Mouse (Mus musculus) small intestine, adult 10 weeks (tissue): ENCODE measurements around the gene Gm4216. TPM values are rescaled to one million over a fixed set of nuclear protein-coding genes. Genes with fewer than 3 reads are reported as not detected.

Experiments
- polyA plus RNA-seq: library from polyadenylated mRNA; stranded (reverse); fragments of 350-450 nt; fragmentation: Illumina TruSeq; extraction: RNeasy Lipid Tissue Mini Kit (QIAGEN cat#74804); gene quantifications from one replicate; pipeline ENCODE4 v1.2.3, GENCODE M21; 2014; ENCODE audit warnings: low replicate concordance

Gm4216 gene
- not detected for polyA plus RNA-seq

DNA sequence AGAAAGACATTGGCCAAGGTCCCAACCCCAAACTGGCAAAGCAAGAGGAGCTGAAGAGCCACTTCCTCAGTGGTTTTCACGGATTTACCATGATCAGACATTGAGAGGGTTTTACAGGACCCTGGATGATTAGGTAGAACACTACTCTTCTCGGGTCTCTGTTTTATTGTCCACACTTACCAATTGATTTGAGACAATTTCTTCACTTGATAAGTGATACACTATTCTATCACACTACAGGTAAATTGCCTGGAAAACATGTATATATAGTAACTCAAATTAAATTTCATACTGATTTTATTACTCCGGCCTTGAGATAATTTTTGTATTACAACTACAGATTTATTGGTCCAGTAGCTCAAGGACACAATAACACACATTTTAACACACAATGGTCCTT, at the start of gene Gm4216:
Gene Gm4216, minus strand, starts transcription at position 101 of the 400 bp plus-strand sequence.

DNA sequence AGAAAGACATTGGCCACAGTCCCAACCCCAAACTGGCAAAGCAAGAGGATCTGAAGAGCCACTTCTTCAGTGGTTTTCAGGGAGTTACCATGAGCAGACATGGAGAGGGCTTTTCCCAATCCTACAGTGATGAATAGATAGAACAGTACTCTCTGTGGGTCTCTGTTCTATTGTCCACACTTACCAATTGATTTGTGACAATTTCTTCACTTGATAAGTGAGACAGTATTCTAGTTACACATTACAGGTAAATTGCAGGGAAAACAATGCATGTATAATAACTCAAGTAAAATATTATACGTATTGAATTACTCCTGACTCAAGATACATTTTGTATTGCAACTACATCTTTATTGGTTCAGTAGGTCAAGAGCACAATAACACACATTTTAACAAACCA, 47.6 kb upstream of the Gm4216 start, which contains the start of gene Gm8720:
Gene Gm8720, minus strand, starts transcription at position 101 of the 400 bp plus-strand sequence.

GRCm38 (mm10) chr7:23055240-23055639, 35.5 kb upstream of the Gm4216 start, which contains the start of gene Vmn1r163:
Vmn1r163 (plus strand) TSS chr7:23055540.

GRCm38 (mm10) chr7:22984573-22984972, 35.1 kb downstream of the Gm4216 start, which contains the start of gene Gm4214:
Gm4214 (minus strand) TSS chr7:22984673.

Other genes with a start within 250 kb of the Gm4216 start
- not detected for gene Vmn1r158, start 229.1 kb downstream of the Gm4216 start, polyA plus RNA-seq
- not detected for gene Vmn1r159, start 176.3 kb downstream of the Gm4216 start, polyA plus RNA-seq
- gene Vmn1r160, start 148.7 kb downstream of the Gm4216 start, polyA plus RNA-seq: not detected
- gene Gm4214, start 35.2 kb downstream of the Gm4216 start, polyA plus RNA-seq: not detected
- gene Vmn1r163, start 35.6 kb upstream of the Gm4216 start, polyA plus RNA-seq: not detected
- gene Gm8720, start 47.5 kb upstream of the Gm4216 start, polyA plus RNA-seq: not detected
- not detected for gene Gm10662, start 124.6 kb upstream of the Gm4216 start, polyA plus RNA-seq
- gene Vmn1r165, start 197.4 kb upstream of the Gm4216 start, polyA plus RNA-seq: not detected
- gene Vmn1r166, start 231.8 kb upstream of the Gm4216 start, polyA plus RNA-seq: not detected